Mouse (Mus musculus) cortical plate, adult 2 months (tissue): ENCODE results near the gene Pam16.

Source experiments
- CTCF ChIP-seq: fragments of 200-500 bp; IDR thresholded peaks from 2 replicates; pipeline ENCODE4 v1.5.1; 2011; ENCODE audit warnings: mild to moderate bottlenecking, control low read depth, low read length; ENCODE audit not compliant: insufficient read depth; ENCODE audit errors: extremely low read depth
- POLR2A ChIP-seq: fragments of 200-500 bp; IDR thresholded peaks from 2 replicates; pipeline ENCODE4 v1.6.1; 2011; ENCODE audit warnings: mild to moderate bottlenecking, low read length, control low read depth; ENCODE audit not compliant: insufficient read depth; ENCODE audit errors: extremely low read depth

DNA sequence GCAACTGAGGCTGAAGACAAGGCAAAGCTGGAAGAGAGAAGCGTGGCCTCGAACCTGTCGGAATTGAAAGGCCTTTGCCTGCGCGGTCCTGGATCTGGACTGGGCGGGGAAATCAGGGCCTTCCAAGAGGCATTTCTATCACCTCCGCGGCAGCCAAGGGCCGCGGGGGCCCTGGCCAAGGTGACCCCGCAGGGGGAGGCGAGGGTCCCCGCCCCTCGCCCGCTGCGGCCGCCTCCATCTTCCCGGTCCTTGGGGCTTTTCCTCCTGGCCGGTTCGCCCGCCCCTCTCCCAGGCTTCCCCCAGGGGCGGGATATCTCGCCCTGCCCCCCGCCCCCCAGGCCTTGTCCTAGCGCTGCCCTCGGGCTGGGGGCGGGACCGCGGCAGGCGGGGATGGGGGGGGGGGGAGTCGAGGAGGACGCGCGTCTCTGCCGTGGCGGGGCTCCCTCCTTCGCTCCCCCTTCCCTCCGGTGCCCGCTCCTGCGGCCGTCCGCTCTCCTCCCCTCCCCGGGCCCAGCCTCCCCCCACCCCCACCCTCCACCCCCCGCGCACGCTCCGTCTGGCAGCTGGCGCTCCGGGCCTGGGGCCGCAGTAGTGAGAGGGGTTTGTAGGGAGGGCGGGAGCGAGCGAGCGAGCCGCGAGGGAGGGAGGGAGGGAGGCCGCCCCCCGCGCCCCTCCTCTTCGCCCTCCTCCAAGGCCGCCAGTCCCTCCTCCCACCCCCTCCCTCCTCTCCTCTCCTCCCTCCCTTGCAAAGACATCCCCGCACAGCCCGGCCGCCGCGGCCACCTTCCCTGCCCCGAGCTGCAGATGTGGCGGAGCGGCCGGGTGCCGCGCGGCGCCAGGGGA, 30.6 kb downstream of the Pam16 start, which contains the start of gene Glis2:
- no peak for TF ChIP-seq POLR2A
- TF ChIP-seq CTCF = no peak
